Mouse (Mus musculus) yolk sac, embryonic 10.5 days (tissue): ENCODE results near the gene Hes6.

ENCODE experiments used
- DNase-seq: peaks from one replicate; pipeline ENCODE4 v3.0.0-alpha.2; 2017; ENCODE audit warnings: low spot score

Hes6 gene

GRCm38 (mm10) chr1:91413898-91414594 lies at the start of gene Hes6:
Gene Hes6, minus strand, starts transcription at chr1:91414038.
- DNase-seq, result peak; percentile 50

DNA sequence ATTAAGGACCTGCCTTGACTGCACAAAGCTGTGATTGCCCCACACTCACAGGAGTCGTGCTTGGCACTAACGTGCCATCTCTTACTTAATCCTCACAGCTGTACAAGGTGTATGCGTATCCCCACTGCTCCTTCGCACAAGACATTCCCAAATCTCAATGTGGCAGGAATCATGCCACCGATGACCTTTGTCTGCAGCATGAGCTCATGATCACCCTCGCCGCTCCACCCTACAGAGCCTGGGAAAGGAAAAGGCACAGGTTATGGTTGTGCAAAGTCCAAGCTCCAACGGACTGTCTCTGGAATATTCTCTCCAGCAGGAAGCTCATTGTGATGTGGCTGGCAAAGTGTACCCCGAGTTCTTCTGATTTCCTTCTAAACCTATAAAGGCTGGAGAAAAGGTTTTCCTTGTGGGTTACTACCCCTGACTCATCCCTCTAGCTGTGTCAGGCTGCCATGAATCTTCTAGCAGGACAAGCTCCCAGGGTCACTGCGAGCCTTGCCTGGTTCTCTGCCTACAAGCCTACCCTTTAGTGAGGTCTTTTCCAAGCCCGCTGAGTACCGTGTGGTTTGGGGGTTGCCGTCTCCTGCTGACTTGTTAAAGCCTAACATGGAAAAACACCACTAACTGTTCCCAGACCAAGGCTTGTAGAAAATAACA lies 49.6 kb upstream of the Hes6 start:
- DNase-seq, result no peak

GRCm38 (mm10) chr1:91460564-91460963 lies 46.7 kb upstream of the Hes6 start:
- DNase-seq, result no peak

DNA sequence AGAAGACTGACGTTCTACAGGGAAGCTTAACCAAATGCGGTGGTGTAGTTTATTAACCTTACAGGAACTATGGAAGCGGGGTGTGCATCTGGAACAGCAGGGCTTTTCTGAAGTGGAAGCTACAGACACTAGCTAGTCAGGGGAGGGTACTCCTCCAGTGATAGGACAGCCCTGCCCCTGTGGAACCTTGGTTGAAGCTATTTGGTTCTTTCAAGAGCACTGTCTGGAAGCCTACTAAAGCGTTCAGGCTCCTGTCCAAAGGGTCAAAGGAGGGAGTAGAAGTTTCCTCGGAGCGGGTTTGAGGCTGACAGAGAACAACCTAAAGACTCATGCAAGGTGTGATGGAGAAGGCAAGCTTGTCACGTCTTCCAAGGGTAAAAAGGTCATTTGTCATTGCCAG lies 46.2 kb upstream of the Hes6 start:
- DNase-seq, result no peak

GRCm38 (mm10) chr1:91459059-91459809 lies 45.4 kb upstream of the Hes6 start, which contains the start of gene Per2:
Gene Per2, minus strand, starts transcription at chr1:91459324.
- peak; percentile 99 for DNase-seq

- no peak for DNase-seq
These were observed 44.5 kb upstream of the Hes6 start for GRCm38 (mm10) chr1:91458223-91458861.

- DNase-seq, result no peak
These were observed 43.9 kb upstream of the Hes6 start for GRCm38 (mm10) chr1:91457698-91458097.

- no peak for DNase-seq
These were observed 43.3 kb upstream of the Hes6 start for GRCm38 (mm10) chr1:91457116-91457515.

- DNase-seq, result peak; percentile 82
These were observed 42.5 kb upstream of the Hes6 start for GRCm38 (mm10) chr1:91456301-91456801.

DNA sequence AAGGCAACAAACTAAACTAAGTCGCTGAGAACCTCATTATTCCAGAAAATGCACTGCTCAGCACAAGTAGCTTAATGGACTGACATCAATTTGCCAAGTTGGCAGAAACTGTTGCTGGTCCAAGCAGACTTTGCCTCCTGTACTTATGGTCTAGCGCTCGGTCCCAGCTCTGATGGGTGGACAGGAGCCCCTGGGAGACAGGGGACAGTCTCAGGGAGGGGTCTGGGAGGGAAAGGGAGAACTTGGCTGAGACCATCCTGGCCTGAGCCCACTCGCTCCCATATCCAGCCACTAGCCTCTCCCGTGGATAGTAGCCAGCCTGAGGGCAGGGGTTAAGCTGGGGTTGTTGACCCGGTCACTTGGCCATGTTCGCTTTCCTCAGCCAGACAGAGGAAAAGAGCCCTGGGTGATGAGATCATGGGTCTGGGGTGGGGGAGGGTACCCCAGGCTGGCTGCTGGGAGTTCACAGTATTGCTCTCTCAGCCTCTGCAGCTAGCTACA lies 41.9 kb upstream of the Hes6 start:
- DNase-seq, result peak; percentile 86

DNA sequence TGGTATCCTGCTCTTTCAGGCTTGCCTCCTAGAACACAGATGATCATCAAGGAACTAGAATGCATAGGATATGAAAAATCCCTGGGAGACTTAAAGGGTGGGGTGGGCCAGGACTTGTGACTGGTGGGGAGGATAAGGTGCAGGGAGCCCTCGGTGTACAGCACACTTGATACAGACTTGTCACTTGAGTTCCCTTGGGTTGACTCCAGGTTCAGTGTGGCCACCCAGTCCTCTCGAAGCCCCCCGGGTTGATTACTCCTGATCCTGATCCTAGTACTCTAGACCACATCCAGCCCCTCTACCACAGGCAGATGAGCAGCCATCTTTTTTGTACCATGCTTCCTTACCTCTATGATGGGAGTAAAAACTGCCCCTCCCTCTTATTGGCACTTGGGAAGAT lies 41.1 kb upstream of the Hes6 start:
- no peak for DNase-seq

GRCm38 (mm10) chr1:91454366-91454765 lies 40.5 kb upstream of the Hes6 start:
- DNase-seq, result no peak

GRCm38 (mm10) chr1:91453932-91454331 lies 40.1 kb upstream of the Hes6 start:
- DNase-seq, result peak; percentile 47

GRCm38 (mm10) chr1:91451547-91452084 lies 37.8 kb upstream of the Hes6 start:
- no peak for DNase-seq

DNA sequence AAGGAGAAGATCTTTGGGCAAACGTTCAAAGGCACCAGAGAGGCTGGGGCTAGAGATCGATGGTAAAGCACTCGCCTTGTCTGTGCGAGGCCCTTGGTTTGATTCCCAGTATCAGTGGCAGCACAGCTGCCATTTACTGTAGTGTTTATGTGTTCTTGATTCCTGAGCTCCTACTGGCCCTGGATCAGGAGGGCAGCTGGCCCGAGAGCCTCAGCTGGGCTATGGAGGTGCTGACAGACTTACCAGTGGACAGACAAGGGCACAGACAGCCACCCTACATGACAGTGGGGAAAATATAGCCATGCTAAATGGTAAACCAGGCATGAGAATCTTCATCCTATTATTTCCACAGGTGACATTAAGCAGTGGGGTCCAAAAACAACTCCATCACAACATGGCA lies 37.0 kb upstream of the Hes6 start:
- no peak for DNase-seq

- no peak for DNase-seq
These were observed 34.9 kb upstream of the Hes6 start for GRCm38 (mm10) chr1:91448688-91449087.

DNA sequence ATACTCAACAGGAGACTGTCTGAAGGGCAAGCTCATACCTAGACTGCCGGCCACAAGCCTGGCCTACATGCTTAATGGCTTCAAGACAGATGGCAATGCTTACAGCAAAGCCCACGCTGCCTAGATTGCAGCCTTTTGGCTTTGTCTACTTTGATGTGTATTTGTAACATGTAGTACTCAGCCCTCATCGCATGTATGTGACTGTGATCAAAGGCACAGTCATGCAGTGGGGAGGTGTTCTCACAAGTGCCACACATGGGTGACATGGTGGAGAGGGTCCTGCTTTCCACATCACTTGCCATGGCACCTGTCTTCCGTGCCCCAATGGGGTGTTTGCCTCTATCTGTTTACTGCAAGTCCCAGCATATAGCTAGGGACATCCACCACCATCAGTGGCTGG lies 32.7 kb upstream of the Hes6 start:
- no peak for DNase-seq

GRCm38 (mm10) chr1:91446060-91446459 lies 32.2 kb upstream of the Hes6 start:
- peak; percentile 80 for DNase-seq

- DNase-seq, result no peak
These were observed 31.3 kb upstream of the Hes6 start for GRCm38 (mm10) chr1:91444841-91445830.

GRCm38 (mm10) chr1:91442350-91442990 lies 28.6 kb upstream of the Hes6 start:
- no peak for DNase-seq
